Mouse (Mus musculus): ENCODE results near the gene Pecam1. TPM values are rescaled to one million over a fixed set of nuclear protein-coding genes. Genes with fewer than 3 reads are reported as not detected.

Gene Pecam1
- polyA plus RNA-seq, 1 experiment from 2014 or later = 18.3 TPM

DNA sequence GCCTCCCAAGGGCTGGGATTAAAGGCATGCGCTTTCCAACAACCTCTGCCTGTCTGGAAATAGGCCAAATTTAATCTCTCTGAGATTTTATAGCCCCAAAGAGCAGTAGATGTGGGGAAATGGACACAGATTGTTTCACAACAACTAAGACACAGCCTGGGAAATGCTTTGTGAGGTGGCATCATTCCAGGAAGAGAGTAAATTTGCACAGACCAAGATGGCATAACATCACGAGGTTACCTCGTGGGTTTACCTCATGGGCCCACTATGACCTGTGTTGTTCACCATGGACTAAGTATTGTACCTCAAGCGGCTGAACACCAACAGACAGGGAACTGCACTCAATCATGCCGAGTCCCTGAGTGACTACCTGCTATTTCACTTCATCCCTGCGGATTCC lies 52.1 kb downstream of the Pecam1 start:
- Histone ChIP-seq H3K4me3 (no peak overlapping the region), H3K36me3 (no peaks in the 10 kb centered on the region), H3K27me3 (ENCODE audit: insufficient read depth, poor library complexity, severe bottlenecking) (no peaks in the 10 kb centered on the region), H3K9me3 (no peaks in the 10 kb centered on the region), H3K27ac (no peak overlapping the region), H3K4me1 (replicated peaks) (no peaks in the 10 kb centered on the region)
- no peak for DNase-seq (ENCODE audit: low spot score)
- WGBS = 92% methylated on average over 6 of the region's 6 CpGs

- Histone ChIP-seq H3K36me3 (no peaks in the 10 kb centered on the region), H3K27ac (no peak overlapping the region), H3K27me3 (ENCODE audit: insufficient read depth, poor library complexity, severe bottlenecking) (no peaks in the 10 kb centered on the region), H3K4me3 (no peak overlapping the region), H3K4me1 (replicated peaks) (no peaks in the 10 kb centered on the region), H3K9me3 (no peaks in the 10 kb centered on the region)
- DNase-seq (ENCODE audit: low spot score) = no peak
- 96% methylated on average over 3 of the region's 3 CpGs for WGBS
These were observed 54.5 kb downstream of the Pecam1 start for GRCm38 (mm10) chr11:106695917-106696316.

DNA sequence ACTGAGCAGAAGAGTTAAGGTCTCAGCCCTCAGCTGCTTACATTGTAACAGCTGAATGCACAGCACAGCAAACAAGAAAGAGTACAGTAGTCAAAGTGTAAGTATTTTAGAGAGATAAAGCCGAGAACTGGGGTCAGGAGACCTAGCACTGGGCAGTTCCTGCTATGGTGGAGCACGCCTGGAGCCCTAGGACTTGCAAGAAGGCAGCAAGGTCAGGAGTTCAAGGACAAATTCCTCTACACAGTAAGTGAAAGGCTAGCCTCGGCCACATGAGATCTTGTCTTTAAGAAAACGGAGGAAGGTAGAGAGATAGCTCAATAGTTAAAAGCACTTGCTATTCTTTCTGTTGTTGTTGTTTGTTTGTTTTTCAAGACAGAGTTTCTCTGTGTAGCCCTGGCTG lies 57.5 kb downstream of the Pecam1 start:
- Histone ChIP-seq H3K9me3 (no peaks in the 10 kb centered on the region), H3K36me3 (no peaks in the 10 kb centered on the region), H3K27me3 (ENCODE audit: insufficient read depth, poor library complexity, severe bottlenecking) (no peaks in the 10 kb centered on the region), H3K4me3 (no peak overlapping the region), H3K4me1 (replicated peaks) (no peaks in the 10 kb centered on the region), H3K27ac (no peak overlapping the region)
- DNase-seq (ENCODE audit: low spot score) = no peak
- WGBS = 82% methylated on average over 4 of the region's 4 CpGs

GRCm38 (mm10) chr11:106688375-106688774 lies 62.1 kb downstream of the Pecam1 start:
- Histone ChIP-seq H3K27me3 (ENCODE audit: insufficient read depth, poor library complexity, severe bottlenecking) (no peaks in the 10 kb centered on the region), H3K4me1 (replicated peaks) (no peaks in the 10 kb centered on the region), H3K27ac (no peak overlapping the region), H3K9me3 (no peaks in the 10 kb centered on the region), H3K4me3 (no peak overlapping the region), H3K36me3 (no peaks in the 10 kb centered on the region)
- WGBS = 81% methylated on average over 5 of the region's 5 CpGs
- DNase-seq (ENCODE audit: low spot score) = no peak

GRCm38 (mm10) chr11:106687293-106687692 lies 63.1 kb downstream of the Pecam1 start:
- Histone ChIP-seq H3K27ac (no peak overlapping the region), H3K9me3 (no peaks in the 10 kb centered on the region), H3K27me3 (ENCODE audit: insufficient read depth, poor library complexity, severe bottlenecking) (no peaks in the 10 kb centered on the region), H3K4me3 (no peak overlapping the region), H3K36me3 (no peaks in the 10 kb centered on the region), H3K4me1 (replicated peaks) (no peaks in the 10 kb centered on the region)
- no peak for DNase-seq (ENCODE audit: low spot score)
- WGBS = 90% methylated on average over 9 of the region's 9 CpGs

- no peaks in the 10 kb centered on the region for H3K27me3 ChIP-seq (ENCODE audit: insufficient read depth, poor library complexity, severe bottlenecking)
- no peaks in the 10 kb centered on the region for H3K4me1 ChIP-seq (replicated peaks)
- H3K27ac ChIP-seq = no peak overlapping the region
- DNase-seq (ENCODE audit: low spot score) = no peak
- WGBS = 92% methylated on average over 8 of the region's 8 CpGs
- no peaks in the 10 kb centered on the region for H3K36me3 ChIP-seq
- no peaks in the 10 kb centered on the region for H3K9me3 ChIP-seq
- no peak overlapping the region for H3K4me3 ChIP-seq
These were observed 66.4 kb downstream of the Pecam1 start for GRCm38 (mm10) chr11:106684027-106684426.

GRCm38 (mm10) chr11:106683345-106683744 lies 67.1 kb downstream of the Pecam1 start:
- no peaks in the 10 kb centered on the region for H3K36me3 ChIP-seq
- WGBS = 84% methylated on average over 3 of the region's 3 CpGs
- no peaks in the 10 kb centered on the region for H3K4me1 ChIP-seq (replicated peaks)
- no peak overlapping the region for H3K27ac ChIP-seq
- H3K27me3 ChIP-seq (ENCODE audit: insufficient read depth, poor library complexity, severe bottlenecking) = no peaks in the 10 kb centered on the region
- H3K9me3 ChIP-seq = no peaks in the 10 kb centered on the region
- DNase-seq (ENCODE audit: low spot score) = no peak
- no peak overlapping the region for H3K4me3 ChIP-seq

DNA sequence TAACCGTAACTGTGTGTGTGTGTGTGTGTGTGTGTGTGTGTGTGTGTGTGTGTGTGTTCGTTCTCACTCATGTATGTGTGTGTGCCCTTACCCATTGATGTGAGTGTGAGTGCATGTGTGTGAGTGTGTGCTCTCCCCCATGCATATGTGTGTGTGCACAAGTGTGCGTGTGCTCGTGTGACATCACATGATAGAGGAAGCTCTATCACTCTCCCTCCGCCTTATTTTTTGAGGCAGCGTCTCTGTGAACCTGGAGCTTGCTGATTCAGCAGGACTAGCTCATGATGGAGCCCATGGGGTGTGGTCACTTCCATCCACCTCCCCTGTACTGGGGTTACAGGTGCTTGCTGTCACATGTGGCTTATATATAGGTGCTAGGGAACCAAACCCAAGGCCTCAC lies 69.3 kb downstream of the Pecam1 start:
- Histone ChIP-seq H3K36me3 (no peaks in the 10 kb centered on the region), H3K4me1 (replicated peaks) (no peaks in the 10 kb centered on the region), H3K27me3 (ENCODE audit: insufficient read depth, poor library complexity, severe bottlenecking) (no peaks in the 10 kb centered on the region), H3K9me3 (no peaks in the 10 kb centered on the region), H3K27ac (no peak overlapping the region), H3K4me3 (no peak overlapping the region)
- WGBS = 89% methylated on average over 6 of the region's 6 CpGs
- no peak for DNase-seq (ENCODE audit: low spot score)

- H3K27ac ChIP-seq = no peak overlapping the region
- no peaks in the 10 kb centered on the region for H3K36me3 ChIP-seq
- H3K4me3 ChIP-seq = no peak overlapping the region
- H3K9me3 ChIP-seq = no peaks in the 10 kb centered on the region
- peaks cover 8% of the 10 kb centered on the region for H3K4me1 ChIP-seq (replicated peaks)
- 60% methylated on average over 6 of the region's 6 CpGs for WGBS
- DNase-seq (ENCODE audit: low spot score) = no peak
- H3K27me3 ChIP-seq (ENCODE audit: insufficient read depth, poor library complexity, severe bottlenecking) = 0 out of 2 replicates have a peak, but pooled peaks cover 3% of the 10 kb centered on the region
These were observed 70.6 kb downstream of the Pecam1 start for GRCm38 (mm10) chr11:106679874-106680273.

DNA sequence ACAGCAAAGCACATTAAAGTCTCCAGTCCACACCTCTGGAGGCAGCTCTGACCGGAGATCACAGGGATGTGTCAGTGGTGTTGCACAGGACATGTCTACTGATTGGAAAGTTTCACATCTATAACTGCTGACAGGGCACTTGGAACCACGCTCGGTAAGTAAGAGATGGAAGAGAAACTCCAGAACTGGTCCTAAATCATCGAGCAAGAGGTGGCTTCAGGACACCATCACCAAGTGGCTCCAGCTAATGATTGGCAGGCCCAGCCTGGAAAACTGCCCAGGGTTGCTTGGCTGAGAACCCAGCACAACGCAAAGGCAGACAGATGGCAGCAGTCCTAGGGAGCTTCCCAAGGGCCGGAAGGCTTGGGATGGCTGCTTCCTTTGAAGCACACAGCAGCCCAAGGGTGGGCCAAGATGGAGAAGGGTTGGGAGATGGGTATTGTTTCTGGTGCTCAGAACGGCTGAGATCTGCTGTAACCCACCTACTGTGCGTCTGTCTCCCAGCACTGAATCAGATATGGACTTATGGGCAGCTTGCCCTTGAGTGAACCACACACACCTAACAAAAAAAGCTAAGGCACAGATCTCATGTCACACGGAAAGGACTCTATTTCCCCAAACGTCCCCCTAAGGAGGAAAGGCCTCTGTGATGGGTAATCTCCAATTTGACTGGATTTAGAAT lies 72.4 kb downstream of the Pecam1 start:
- WGBS = 87% methylated on average over 10 of the region's 10 CpGs
- no peak overlapping the region for H3K27ac ChIP-seq

DNA sequence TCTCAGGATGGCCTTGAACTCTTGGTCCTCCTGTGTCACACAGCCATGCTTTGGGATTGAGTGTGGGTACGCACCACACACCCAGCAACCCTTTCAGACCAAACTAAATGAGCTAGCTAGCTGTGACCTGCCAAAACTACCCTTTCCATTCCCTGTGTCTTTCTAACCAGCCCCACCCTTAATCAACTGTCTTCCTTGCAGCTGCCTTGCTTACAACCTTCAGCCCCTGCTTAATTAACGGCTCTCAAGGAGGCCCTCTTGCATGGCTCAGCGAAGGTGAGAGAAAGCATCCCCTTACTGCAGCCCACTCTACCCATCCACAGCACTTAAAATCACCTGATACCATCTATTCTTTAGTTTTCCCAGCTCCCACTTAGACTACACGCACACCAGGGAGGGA lies 73.1 kb downstream of the Pecam1 start:
- H3K27me3 ChIP-seq (ENCODE audit: insufficient read depth, poor library complexity, severe bottlenecking) = 0 out of 2 replicates have a peak, but pooled peaks cover 3% of the 10 kb centered on the region
- H3K4me1 ChIP-seq (replicated peaks) = peaks cover 23% of the 10 kb centered on the region
- H3K36me3 ChIP-seq = no peaks in the 10 kb centered on the region
- no peak overlapping the region for H3K4me3 ChIP-seq
- H3K27ac ChIP-seq = no peak overlapping the region
- WGBS = 87% methylated on average over 4 of the region's 4 CpGs
- H3K9me3 ChIP-seq = no peaks in the 10 kb centered on the region
- DNase-seq (ENCODE audit: low spot score) = no peak

More for the DNA sequence above, 72.4 kb downstream of the Pecam1 start:
- Histone ChIP-seq H3K36me3 (no peaks in the 10 kb centered on the region), H3K4me3 (no peak overlapping the region), H3K9me3 (no peaks in the 10 kb centered on the region), H3K4me1 (replicated peaks) (peaks cover 19% of the 10 kb centered on the region), H3K27me3 (ENCODE audit: insufficient read depth, poor library complexity, severe bottlenecking) (0 out of 2 replicates have a peak, but pooled peaks cover 3% of the 10 kb centered on the region)
- no peak for DNase-seq (ENCODE audit: low spot score)

DNA sequence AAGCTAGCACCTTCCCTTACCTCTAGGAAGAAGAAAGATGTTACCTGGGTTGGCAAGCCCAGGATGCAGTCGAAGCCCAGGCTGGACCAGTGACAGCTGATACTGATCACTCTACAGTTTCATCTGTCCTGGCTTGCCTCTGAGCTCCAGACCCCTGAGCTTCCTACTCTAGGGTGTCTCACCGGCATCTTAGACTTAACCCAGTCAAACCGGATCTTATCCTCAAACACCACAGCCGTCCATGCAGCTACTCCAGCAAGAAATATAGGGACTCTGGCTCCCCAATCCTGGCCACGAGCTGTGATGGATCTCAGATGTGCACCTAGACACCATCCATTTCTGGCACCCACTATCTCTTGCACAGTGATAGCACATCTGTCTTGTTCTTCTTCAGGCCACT lies 74.6 kb downstream of the Pecam1 start:
- Histone ChIP-seq H3K4me3 (no peak overlapping the region), H3K27ac (no peak overlapping the region), H3K4me1 (replicated peaks) (peaks cover 36% of the 10 kb centered on the region), H3K9me3 (no peaks in the 10 kb centered on the region), H3K27me3 (ENCODE audit: insufficient read depth, poor library complexity, severe bottlenecking) (0 out of 2 replicates have a peak, but pooled peaks cover 3% of the 10 kb centered on the region), H3K36me3 (no peaks in the 10 kb centered on the region)
- WGBS = 90% methylated on average over 5 of the region's 5 CpGs
- no peak for DNase-seq (ENCODE audit: low spot score)

GRCm38 (mm10) chr11:106675201-106675726 lies 75.2 kb downstream of the Pecam1 start:
- H3K27me3 ChIP-seq (ENCODE audit: insufficient read depth, poor library complexity, severe bottlenecking) = 0 out of 2 replicates have a peak, but pooled peaks cover 3% of the 10 kb centered on the region

More at GRCm38 (mm10) chr11:106675201-106675726, 75.2 kb downstream of the Pecam1 start:
- Histone ChIP-seq H3K4me3 (0 out of 2 replicates have a peak overlapping the region, but pooled peaks have one; percentile 7), H3K9me3 (no peaks in the 10 kb centered on the region), H3K36me3 (no peaks in the 10 kb centered on the region), H3K27ac (peak overlapping the region; percentile 86), H3K4me1 (replicated peaks) (peaks cover 38% of the 10 kb centered on the region)
- WGBS = 74% methylated on average over 10 of the region's 10 CpGs
- DNase-seq (ENCODE audit: low spot score) = no peak
